Mouse (Mus musculus): ENCODE results near the gene 4930402H24Rik.

Gene 4930402H24Rik

DNA sequence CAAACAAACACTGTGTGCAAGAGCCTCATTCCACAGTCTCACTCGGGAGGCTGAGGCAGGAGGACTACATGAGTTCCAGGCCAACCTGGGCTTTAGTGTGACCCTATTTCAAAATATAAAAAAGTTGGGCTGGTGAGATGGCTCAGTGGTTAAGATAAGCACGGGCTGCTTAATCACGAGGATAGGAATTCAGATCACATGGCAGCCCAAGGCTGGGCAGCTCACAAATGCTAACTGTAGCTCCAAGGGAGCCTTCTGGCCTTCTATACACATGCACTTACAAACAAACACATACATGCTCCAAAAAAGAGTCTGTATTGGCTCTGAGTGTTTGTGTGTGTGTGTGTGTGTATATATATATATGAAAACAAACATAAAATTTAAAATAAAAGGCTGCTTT lies 212.6 kb downstream of the 4930402H24Rik start:
- TF ChIP-seq GATA4 (IDR thresholded peaks at IDR 0.05; ENCODE audit: insufficient replicate concordance, low read length), result no peak

DNA sequence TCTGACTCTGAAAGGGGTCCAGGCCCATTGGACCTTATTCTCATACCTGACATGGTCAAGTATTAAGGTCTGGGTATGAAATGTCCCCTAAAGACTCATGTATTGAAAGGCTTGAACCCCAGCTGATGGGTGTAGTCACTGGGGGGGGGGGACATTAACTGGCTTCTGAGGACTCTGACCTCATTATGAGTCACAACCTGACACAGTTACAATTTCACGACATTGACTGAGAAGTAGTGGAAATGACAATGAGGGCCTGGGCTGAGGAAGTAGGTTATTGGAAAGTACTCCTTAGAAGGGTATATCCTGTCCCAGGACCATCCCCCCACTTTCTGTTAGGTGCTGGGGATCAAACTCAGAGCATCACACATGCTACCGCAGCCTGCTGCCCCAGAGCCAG lies 217.2 kb downstream of the 4930402H24Rik start:
- TF ChIP-seq GATA4 (IDR thresholded peaks at IDR 0.05; ENCODE audit: insufficient replicate concordance, low read length), result no peak

DNA sequence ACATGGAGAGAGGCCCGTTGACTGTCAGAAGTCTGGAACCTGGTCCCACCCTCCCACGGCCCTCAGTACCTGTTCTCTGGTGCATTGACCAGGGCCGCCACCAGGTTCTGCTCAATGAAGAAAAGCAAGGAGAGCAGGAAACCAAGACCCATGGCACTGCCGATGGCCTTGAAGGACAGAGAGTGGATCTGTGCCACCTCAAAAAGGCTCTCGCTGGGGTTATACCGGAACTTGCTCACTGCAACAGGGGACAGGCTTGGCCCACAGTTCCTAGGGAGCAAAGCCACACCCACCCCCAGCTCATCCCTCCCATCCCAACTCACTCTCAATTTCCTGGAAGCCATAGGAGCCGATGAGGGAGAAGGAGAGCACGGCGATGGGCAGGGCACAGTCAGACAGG lies 220.8 kb downstream of the 4930402H24Rik start:
- TF ChIP-seq GATA4 (IDR thresholded peaks at IDR 0.05; ENCODE audit: insufficient replicate concordance, low read length), result no peak

DNA sequence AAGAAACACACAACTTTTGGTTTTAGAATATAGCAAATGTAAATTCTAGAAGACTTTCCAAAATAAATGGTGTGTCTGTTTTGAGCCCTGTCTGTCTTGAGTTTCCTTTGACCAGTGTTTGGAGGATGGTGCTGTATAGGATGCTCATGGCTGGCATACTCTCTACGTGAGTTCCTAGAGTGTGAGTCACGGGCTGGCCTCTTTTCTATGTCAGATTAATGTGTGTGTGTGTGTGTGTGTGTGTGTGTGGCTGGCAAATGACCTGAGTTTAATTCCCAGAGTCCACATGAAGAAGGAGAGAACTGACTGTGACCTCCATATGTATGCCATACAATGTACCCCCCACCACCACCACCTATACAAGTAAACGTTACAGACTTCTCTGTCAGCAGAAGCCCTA lies 224.7 kb downstream of the 4930402H24Rik start:
- TF ChIP-seq GATA4 (IDR thresholded peaks at IDR 0.05; ENCODE audit: insufficient replicate concordance, low read length), result no peak

DNA sequence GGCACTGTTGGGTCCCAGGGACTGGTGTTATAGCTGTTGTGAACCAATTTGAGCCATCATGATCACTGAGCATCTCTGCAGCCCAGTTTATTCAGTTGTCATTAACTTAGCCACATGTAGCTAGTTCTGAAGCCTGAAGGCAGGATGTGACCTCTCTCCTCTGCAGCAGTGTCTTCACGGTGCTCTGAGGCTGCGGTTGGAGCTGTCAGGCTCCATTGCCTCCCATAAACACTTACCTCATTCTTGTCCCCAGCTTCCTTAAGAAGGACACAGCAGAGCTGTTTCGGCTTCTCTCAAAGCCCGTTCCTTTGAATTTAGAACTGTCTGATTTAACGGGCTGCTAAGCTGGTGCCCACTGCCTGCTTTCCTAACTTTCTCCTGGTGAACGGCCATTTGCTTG lies 226.3 kb downstream of the 4930402H24Rik start:
- TF ChIP-seq GATA4 (IDR thresholded peaks at IDR 0.05; ENCODE audit: insufficient replicate concordance, low read length), result no peak

DNA sequence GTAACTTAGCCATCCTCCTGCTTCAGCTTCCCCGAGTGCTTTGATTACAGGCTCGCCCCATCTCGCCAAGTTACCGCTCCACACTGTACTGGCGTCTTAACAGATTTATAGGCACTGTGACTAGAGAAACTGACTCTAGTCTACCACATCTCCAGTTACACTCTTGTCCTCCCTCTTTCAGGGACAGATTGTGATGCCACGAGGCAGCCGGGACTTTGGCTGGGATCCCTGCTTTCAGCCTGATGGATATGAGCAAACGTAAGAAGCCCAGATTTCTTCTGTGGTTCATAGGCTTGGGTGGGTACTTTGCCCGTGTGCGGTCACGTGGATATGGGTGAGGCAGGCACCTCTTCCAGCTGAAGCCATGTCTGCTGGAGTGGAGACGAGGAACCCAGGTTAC lies 227.1 kb downstream of the 4930402H24Rik start:
- TF ChIP-seq GATA4 (IDR thresholded peaks at IDR 0.05; ENCODE audit: insufficient replicate concordance, low read length), result no peak

DNA sequence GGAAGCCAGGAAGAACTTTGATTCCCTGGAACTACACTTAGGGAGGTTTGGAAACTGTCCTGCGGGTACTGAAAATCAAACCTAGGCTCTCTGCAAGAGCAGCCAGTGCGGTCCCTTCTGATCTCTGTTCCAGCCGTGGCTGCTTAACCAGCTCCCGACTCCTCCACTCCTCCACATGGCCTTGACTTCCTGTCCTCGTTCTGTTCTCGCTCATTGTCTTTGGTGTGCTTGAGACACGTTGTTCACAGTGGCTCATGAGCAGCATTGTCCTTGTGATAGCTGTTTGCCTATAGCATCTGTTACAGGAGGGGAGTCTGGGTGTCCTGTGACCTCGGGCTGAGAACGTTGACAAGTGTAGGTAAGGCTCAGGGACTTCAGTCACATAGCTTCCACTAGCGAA lies 229.0 kb downstream of the 4930402H24Rik start:
- no peak for TF ChIP-seq GATA4 (IDR thresholded peaks at IDR 0.05; ENCODE audit: insufficient replicate concordance, low read length)

DNA sequence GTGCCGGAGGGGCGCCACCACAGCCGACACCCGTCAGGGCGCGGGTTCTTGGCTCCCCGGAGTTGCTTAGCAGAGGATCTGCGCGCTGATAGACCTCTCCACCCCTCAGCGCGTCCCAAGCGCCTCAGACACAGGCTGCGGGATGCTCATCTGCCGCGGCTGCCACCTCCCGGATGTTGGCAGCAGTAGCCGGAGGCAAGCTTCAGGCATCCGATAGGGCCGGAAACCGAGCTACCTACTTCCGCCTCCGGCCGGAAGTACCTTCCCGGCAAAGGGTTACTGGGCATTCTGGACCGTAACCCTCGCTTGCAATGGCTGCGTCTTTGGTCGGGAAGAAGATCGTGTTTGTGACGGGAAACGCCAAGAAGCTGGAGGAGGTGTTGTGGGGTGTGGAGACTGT lies 238.6 kb downstream of the 4930402H24Rik start, which contains the start of gene Itpa:
Itpa (plus strand) TSS at position 52 of the 400 bp plus-strand sequence.
- peak; percentile 38; the same call in 1 of the 2 replicates for TF ChIP-seq GATA4 (IDR thresholded peaks at IDR 0.05; ENCODE audit: insufficient replicate concordance, low read length)

DNA sequence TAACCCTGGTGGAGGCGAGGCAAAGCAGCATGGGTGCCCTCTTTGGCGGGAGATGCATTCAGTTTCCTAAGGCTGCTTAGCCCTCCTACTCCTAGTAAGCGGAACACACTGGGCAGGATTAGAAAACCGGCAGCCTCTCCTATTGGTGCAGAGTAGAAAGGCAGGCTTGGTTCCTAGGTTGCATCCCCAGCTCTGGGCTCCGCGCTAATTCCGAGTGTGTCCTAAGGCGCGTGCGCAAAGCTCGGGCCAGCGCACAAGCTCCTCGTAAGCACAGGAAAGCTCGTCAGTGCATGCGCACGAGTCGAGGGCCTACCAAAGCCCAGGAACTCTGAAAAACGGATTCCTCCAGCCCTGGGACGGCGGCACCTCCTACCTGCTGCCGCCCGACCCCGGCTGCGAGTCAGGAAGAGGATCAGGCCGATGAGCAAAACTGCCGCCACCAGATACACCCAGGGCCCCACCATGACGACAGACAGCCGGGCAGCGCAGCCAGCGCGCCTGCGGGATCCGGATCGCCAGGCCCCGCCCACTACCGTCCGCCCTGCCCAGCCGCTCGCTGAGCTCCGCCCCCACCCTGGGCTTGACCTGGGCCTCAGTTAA lies 242.0 kb downstream of the 4930402H24Rik start, which contains the start of gene Ddrgk1:
Ddrgk1 (minus strand) TSS at position 558 of the 600 bp plus-strand sequence.
- TF ChIP-seq GATA4 (IDR thresholded peaks at IDR 0.05; ENCODE audit: insufficient replicate concordance, low read length), result no peak

DNA sequence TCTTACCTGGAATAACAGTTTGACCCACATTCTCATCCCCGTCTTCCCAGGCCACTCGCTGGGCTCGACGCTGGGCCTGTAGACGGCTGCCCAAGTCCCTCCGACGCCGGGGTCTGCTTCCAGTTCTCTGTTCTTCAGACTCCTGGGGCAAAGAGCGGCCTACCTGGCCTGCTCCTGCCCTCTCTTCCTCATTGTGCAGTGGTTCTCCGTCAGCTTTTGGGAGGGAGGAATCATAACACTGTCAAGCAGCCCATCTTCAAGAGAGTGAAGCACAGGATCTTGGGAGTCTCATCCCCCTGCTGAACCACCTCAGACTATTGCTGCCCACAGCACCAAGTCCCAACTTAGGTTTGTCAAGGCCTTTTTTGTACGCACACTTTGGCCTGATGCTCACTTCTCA lies 242.9 kb downstream of the 4930402H24Rik start:
- TF ChIP-seq GATA4 (IDR thresholded peaks at IDR 0.05; ENCODE audit: insufficient replicate concordance, low read length), result no peak

DNA sequence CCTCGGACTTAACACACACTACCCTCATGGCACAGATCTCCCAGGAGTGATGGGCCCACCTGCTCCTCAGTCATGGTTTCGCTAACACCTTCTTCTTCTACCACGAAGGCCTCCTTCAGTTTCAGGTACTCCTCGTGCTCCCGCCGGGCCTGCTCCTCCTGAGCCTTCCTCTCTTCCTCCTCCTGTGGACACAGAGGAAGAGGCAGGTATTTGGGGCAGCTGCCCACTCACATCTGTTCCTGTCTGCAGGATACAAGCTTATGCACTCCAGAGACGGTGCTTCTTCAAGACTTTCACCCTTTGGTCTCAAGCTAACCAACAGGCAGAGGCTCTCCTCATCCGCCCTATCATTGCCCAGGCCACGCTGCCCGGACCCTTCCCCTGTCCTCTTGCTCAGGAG lies 247.7 kb downstream of the 4930402H24Rik start:
- TF ChIP-seq GATA4 (IDR thresholded peaks at IDR 0.05; ENCODE audit: insufficient replicate concordance, low read length), result no peak

DNA sequence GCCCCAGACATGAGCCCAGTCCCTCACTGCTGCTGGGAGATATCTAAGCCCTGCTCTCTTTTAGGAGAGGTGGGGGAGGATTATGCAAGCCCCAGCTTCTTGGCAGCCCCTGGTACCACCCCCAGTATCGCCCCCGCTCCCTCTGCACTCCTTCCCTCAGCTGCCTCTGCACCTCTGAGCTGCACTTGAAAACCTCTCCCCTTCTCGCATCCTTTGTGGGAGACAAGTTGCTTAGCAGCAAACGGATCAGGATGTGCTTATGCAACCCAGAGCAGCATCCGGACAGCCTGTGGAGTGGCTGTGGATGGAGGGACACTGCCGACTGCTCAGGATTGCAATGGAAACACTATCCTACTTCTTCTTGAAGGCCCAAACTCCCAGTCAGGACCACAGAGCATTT lies 248.7 kb downstream of the 4930402H24Rik start:
- no peak for TF ChIP-seq GATA4 (IDR thresholded peaks at IDR 0.05; ENCODE audit: insufficient replicate concordance, low read length)

DNA sequence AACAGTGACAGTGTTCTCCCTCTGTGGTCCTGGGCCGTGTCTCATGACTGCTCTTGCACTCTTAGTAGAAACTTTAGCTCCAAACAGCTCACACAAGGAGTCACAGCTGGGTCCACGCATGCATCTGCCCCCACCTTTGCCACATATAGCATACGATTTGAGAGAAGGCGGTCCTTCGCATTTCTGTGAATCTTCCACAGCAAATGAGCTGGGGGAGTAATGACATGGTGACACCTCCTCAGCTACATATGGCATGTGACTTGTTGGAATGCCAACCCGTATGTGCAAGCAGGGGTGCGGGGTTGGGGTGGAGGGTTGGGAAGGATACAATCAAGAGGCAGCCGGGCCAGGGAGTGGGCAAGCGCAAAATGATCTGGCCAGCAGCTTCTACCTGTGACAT lies 249.7 kb downstream of the 4930402H24Rik start:
- no peak for TF ChIP-seq GATA4 (IDR thresholded peaks at IDR 0.05; ENCODE audit: insufficient replicate concordance, low read length)

All from liver, adult (tissue).